Mouse (Mus musculus) forebrain, postnatal 0 days (tissue): ENCODE results near the gene Ifngr2. TPM values are rescaled to one million over a fixed set of nuclear protein-coding genes. Genes with fewer than 3 reads are reported as not detected.
A peak's percentile ranks its signal among the peaks of the same experiment; 100 is the strongest.

Experiments used
- ATAC-seq: fragments of 200-750 bp; cut with Nextera tagmentation; 2 replicates; pipeline ENCODE4 v1.8.0; 2017; ENCODE audit warnings: mild to moderate bottlenecking, moderate library complexity
- DNase-seq: peaks from one replicate; pipeline ENCODE4 v3.0.0-alpha.2; 2015
- H3K27ac ChIP-seq: fragments of 300-500 bp; sonication (generic); 2 replicates; pipeline ENCODE4 v1.5.1; 2014; ENCODE audit warnings: low read depth, mild to moderate bottlenecking, antibody characterized with exemption, low read length, moderate library complexity, mixed read lengths
- H3K27me3 ChIP-seq: fragments of 300-500 bp; sonication (generic); 2 replicates; pipeline ENCODE4 v1.6.1; 2014; ENCODE audit warnings: mild to moderate bottlenecking, low read length, mixed read lengths; ENCODE audit not compliant: insufficient read depth
- H3K36me3 ChIP-seq: fragments of 300-500 bp; sonication (generic); 2 replicates; pipeline ENCODE4 v1.6.1; 2014; ENCODE audit warnings: mild to moderate bottlenecking, moderate library complexity; ENCODE audit not compliant: insufficient read depth
- H3K4me1 ChIP-seq: fragments of 300-500 bp; sonication (generic); 2 replicates; pipeline ENCODE4 v1.6.1; 2014; ENCODE audit warnings: antibody characterized with exemption; ENCODE audit not compliant: insufficient read depth
- H3K4me2 ChIP-seq: fragments of 300-500 bp; sonication (generic); 2 replicates; pipeline ENCODE4 v1.6.1; 2014; ENCODE audit warnings: low read depth, mild to moderate bottlenecking, moderate library complexity
- H3K4me3 ChIP-seq: fragments of 300-500 bp; sonication (generic); 2 replicates; pipeline ENCODE4 v1.5.1; 2014; ENCODE audit warnings: low read depth, low read length, mixed read lengths
- H3K9ac ChIP-seq: fragments of 300-500 bp; sonication (generic); 2 replicates; pipeline ENCODE4 v1.6.1; 2014; ENCODE audit warnings: mild to moderate bottlenecking
- H3K9me3 ChIP-seq: fragments of 300-500 bp; sonication (generic); 2 replicates; pipeline ENCODE4 v1.6.1; 2016; ENCODE audit warnings: low read length
- CTCF ChIP-seq: sonication (generic); IDR thresholded peaks from 2 replicates; pipeline ENCODE4 v1.5.1; 2016; ENCODE audit warnings: antibody characterized with exemption, control low read depth, low read depth
- WGBS: fragments of 180-500 bp; shearing (Covaris S2); extraction: QIAGEN DNeasy Blood & Tissue Kit; methylation state at CpG from one replicate; pipeline ENCODE4 v1.1.7; 2014; 5-methylcytosine and 5-hydroxymethylcytosine counted together
- microRNA-seq, 2 experiments: library from miRNA; unstranded; fragments of <30 nt; microRNA quantifications; one replicate each; pipeline ENCODE4; 2016
- polyA plus RNA-seq: library from polyadenylated mRNA; unstranded; fragments of >200 nt; fragmentation: Nextera tagmentation; extraction: Ambion mirVana; gene quantifications from 2 replicates; pipeline ENCODE4 v1.2.1, GENCODE M21; 2015
- total RNA-seq: library from RNA; depleted of rRNA; stranded (reverse); fragments of >200 nt; gene quantifications from 2 replicates; pipeline ENCODE4 v1.2.3, GENCODE M21; 2014; rRNA removed

Ifngr2 gene
- total and polyA plus RNA-seq, 2 experiments from 2014 or later = 61.8 to 146 TPM

DNA sequence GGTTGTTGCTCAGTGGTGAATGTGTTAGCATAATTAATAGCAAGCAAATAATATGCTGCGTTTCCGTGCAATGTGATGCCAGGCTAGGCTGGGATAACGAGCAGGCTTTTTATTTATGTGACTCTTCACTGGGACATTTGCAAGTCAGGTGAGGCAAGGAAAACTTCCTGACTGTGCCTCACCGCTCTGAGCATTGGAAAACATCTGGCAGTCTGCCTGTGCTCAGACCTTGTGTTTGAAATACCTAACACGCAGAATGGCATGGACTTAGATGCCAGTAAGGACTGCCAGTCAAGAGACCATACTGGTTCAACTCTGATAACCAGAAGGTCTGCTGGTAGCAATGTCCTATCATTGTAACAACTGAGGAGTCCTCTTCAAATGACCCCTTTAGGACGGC, 58.3 kb downstream of the Ifngr2 start:
- DNase-seq (no peak), ATAC-seq (no peak)
- TF ChIP-seq CTCF = no peak
- Histone ChIP-seq H3K9me3 (no peaks in the 10 kb centered on the region), H3K4me3 (no peak overlapping the region), H3K9ac (no peak overlapping the region), H3K27me3 (no peaks in the 10 kb centered on the region), H3K4me1 (no peaks in the 10 kb centered on the region), H3K27ac (no peak overlapping the region), H3K36me3 (no peaks in the 10 kb centered on the region), H3K4me2 (no peak overlapping the region)
- WGBS = 58% methylated on average over 6 of the region's 6 CpGs

- Histone ChIP-seq H3K27ac (no peak overlapping the region), H3K4me2 (no peak overlapping the region), H3K4me3 (no peak overlapping the region), H3K9ac (no peak overlapping the region), H3K36me3 (no peaks in the 10 kb centered on the region), H3K9me3 (no peaks in the 10 kb centered on the region), H3K4me1 (no peaks in the 10 kb centered on the region), H3K27me3 (no peaks in the 10 kb centered on the region)
- DNase-seq (no peak), ATAC-seq (no peak)
- TF ChIP-seq CTCF = no peak
- 90% methylated on average over 8 of the region's 8 CpGs for WGBS
Observed at GRCm38 (mm10) chr16:91606958-91607357, 60.1 kb downstream of the Ifngr2 start.

- H3K4me2 ChIP-seq = no peak overlapping the region
- H3K9ac ChIP-seq = no peak overlapping the region
- no peaks in the 10 kb centered on the region for H3K27me3 ChIP-seq
- H3K36me3 ChIP-seq = no peaks in the 10 kb centered on the region
- DNase-seq (peak; percentile 11), ATAC-seq (no peak)
- no peaks in the 10 kb centered on the region for H3K4me1 ChIP-seq
- no peak for TF ChIP-seq CTCF
- no peak overlapping the region for H3K4me3 ChIP-seq
- WGBS = 62% methylated on average over 9 of the region's 9 CpGs
- H3K27ac ChIP-seq = no peak overlapping the region
- H3K9me3 ChIP-seq = no peaks in the 10 kb centered on the region
Observed at GRCm38 (mm10) chr16:91609501-91610245, 62.8 kb downstream of the Ifngr2 start.

DNA sequence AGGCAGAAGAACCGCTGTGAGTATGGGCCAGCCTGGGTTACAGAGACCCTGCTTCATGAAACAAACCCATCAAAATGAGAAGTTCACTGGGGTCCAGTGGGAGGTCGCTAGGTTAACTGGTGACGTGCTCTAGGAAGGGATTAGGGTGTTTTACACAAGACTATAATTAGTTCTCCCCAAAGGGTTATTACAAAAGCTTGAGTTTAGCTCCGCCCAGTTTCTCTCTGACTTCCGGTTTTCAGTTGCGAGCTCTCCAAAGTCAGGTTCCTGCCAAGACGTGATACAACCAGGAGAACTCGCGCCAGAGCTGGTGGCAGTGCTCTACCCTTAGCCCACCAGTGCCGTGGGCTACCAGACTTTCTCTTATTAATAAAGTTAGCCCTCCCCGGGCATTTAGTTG, 64.4 kb downstream of the Ifngr2 start:
- no peak overlapping the region for H3K4me3 ChIP-seq
- H3K9me3 ChIP-seq = no peaks in the 10 kb centered on the region
- no peaks in the 10 kb centered on the region for H3K4me1 ChIP-seq
- TF ChIP-seq CTCF = no peak
- no peaks in the 10 kb centered on the region for H3K36me3 ChIP-seq
- ATAC-seq (no peak), DNase-seq (no peak)
- no peak overlapping the region for H3K9ac ChIP-seq
- no peak overlapping the region for H3K27ac ChIP-seq
- 62% methylated on average over 11 of the region's 11 CpGs for WGBS
- H3K4me2 ChIP-seq = no peak overlapping the region
- no peaks in the 10 kb centered on the region for H3K27me3 ChIP-seq

DNA sequence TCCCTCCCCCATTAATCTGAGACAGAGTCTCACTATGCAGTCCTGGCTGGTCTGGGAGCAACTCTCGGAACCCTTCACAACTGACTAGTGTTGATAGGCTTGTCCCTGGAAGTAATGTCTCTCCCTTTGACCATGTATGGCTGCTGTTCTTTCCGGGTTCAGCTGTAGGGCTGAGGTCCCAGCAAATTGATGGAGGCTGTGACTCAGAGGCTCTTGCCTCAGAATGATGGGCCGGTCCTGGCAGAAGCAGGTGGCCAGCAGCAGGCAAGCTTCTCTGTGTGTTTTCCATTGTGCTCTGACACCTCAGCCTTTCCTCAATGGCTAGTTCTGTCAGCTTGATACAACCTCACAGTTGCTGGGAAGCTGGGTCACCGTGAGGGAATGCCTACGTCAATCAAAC, 65.7 kb downstream of the Ifngr2 start:
- H3K4me2 ChIP-seq = no peak overlapping the region
- 78% methylated on average over 5 of the region's 5 CpGs for WGBS
- H3K4me1 ChIP-seq = no peaks in the 10 kb centered on the region
- no peak for DNase-seq
- no peaks in the 10 kb centered on the region for H3K27me3 ChIP-seq
- no peak for ATAC-seq
- no peak for TF ChIP-seq CTCF
- H3K9me3 ChIP-seq = no peaks in the 10 kb centered on the region
- no peak overlapping the region for H3K9ac ChIP-seq
- H3K27ac ChIP-seq = no peak overlapping the region
- no peak overlapping the region for H3K4me3 ChIP-seq
- 0 out of 2 replicates have a peak, but pooled peaks cover 3% of the 10 kb centered on the region for H3K36me3 ChIP-seq

DNA sequence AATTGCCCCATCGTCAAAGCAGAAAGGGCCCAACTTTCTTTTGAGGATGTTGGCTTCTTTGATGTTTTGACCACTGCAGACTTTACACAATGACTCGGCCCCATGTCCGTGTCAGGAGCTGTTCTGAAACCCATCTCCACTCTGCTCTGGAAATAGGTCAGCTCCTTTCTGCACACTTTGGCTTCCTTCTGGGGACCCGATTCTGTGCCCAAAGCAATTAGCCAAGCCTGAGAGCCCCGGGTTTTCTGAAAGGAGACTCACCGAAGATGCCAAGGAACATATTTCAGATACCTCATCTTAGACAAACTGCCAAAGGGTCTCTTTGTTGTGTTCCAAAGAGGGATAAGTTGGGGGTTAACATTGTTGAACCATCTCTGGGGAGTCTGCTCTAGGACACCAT, 67.7 kb downstream of the Ifngr2 start:
- Histone ChIP-seq H3K36me3 (0 out of 2 replicates have a peak, but pooled peaks cover 3% of the 10 kb centered on the region), H3K9me3 (no peaks in the 10 kb centered on the region), H3K4me1 (peaks cover 4% of the 10 kb centered on the region), H3K27ac (no peak overlapping the region), H3K9ac (no peak overlapping the region), H3K4me2 (no peak overlapping the region), H3K4me3 (no peak overlapping the region), H3K27me3 (no peaks in the 10 kb centered on the region)
- no peak for TF ChIP-seq CTCF
- ATAC-seq = no peak
- 71% methylated on average over 6 of the region's 6 CpGs for WGBS
- no peak for DNase-seq

Small RNAs within 50 kb of the gene (microRNA-seq; reads per million reads assigned to microRNA genes)
- 0 reads per million in 2 experiments for gene Mir6367

Other genes starting within 250 kb of the Ifngr2 start
- 24.5 and 25.5 TPM in 2 replicates for gene Ifnar2, start 174.3 kb upstream of the Ifngr2 start, total RNA-seq
- gene Ifnar2, start 174.3 kb upstream of the Ifngr2 start, polyA plus RNA-seq = 53.1 and 58.1 TPM in 2 replicates
- gene Gm21970, start 155.4 kb upstream of the Ifngr2 start, total RNA-seq = 6.1 TPM in 1 of 2 replicates, not detected in the other
- not detected in 2 replicates for gene Gm21970, start 155.4 kb upstream of the Ifngr2 start, polyA plus RNA-seq
- 5.0 and 7.9 TPM in 2 replicates for gene Il10rb, start 140.9 kb upstream of the Ifngr2 start, total RNA-seq
- 9.2 and 11.1 TPM in 2 replicates for gene Il10rb, start 140.9 kb upstream of the Ifngr2 start, polyA plus RNA-seq
- gene Ifnar1, start 61.8 kb upstream of the Ifngr2 start, total RNA-seq = 76.7 and 82.6 TPM in 2 replicates
- 22.7 and 33.6 TPM in 2 replicates for gene Ifnar1, start 61.8 kb upstream of the Ifngr2 start, polyA plus RNA-seq
- 65.2 and 65.6 TPM in 2 replicates for gene Tmem50b, start 50.7 kb downstream of the Ifngr2 start, total RNA-seq
- gene Tmem50b, start 50.7 kb downstream of the Ifngr2 start, polyA plus RNA-seq = 98.8 and 102 TPM in 2 replicates
- gene Dnajc28, start 72.0 kb downstream of the Ifngr2 start, total RNA-seq = 3.7 and 6.1 TPM in 2 replicates
- gene Dnajc28, start 72.0 kb downstream of the Ifngr2 start, polyA plus RNA-seq = 2.8 and 3.6 TPM in 2 replicates
- 36.7 and 41.8 TPM in 2 replicates for gene Gart, start 99.9 kb downstream of the Ifngr2 start, total RNA-seq
- 35.9 and 44.0 TPM in 2 replicates for gene Gart, start 99.9 kb downstream of the Ifngr2 start, polyA plus RNA-seq
- gene Son, start 100.4 kb downstream of the Ifngr2 start, total RNA-seq = 220 and 279 TPM in 2 replicates
- gene Son, start 100.4 kb downstream of the Ifngr2 start, polyA plus RNA-seq = 56.9 and 76.7 TPM in 2 replicates
- gene Donson, start 141.7 kb downstream of the Ifngr2 start, total RNA-seq = 21.9 and 25.8 TPM in 2 replicates
- gene Donson, start 141.7 kb downstream of the Ifngr2 start, polyA plus RNA-seq = 9.8 and 12.3 TPM in 2 replicates
- 62.5 and 69.5 TPM in 2 replicates for gene Cryzl1, start 181.9 kb downstream of the Ifngr2 start, total RNA-seq
- gene Cryzl1, start 181.9 kb downstream of the Ifngr2 start, polyA plus RNA-seq = 94.8 and 97.1 TPM in 2 replicates
- gene Itsn1, start 182.2 kb downstream of the Ifngr2 start, total RNA-seq = 79.2 and 90.5 TPM in 2 replicates
- gene Itsn1, start 182.2 kb downstream of the Ifngr2 start, polyA plus RNA-seq = 30.1 and 43.5 TPM in 2 replicates